22 mouse cellular contexts compared by ENCODE assay signal in the genomic region with DNA sequence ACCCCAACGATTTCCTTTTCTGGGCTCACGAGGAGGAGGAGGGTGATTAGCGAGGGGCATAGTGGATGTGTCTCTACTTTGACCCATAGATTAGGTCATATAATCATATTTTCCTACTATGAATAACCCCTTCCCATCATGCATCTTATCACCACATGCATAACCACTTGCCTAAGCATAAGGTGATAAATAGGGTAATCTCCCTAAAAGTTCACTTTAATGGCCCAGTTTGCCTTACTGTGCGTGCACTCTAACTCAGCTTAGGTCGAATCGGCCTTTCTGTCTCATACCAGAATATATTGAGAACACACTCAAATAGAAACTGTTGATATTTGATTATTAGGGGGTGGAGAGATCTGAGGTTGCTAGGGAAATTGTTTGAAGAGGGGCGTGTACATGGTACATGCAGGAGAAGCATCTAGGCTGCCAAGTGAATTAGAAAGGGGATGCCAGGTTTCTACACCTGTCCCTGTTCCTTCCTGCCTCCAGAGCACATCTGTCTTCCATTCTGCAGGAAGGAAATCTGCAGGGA. TPM values are rescaled to one million over a fixed set of nuclear protein-coding genes. Genes with fewer than 3 reads are reported as not detected.
DNase-seq lines count a peak whose midpoint lies in the region; ATAC-seq lines count a peak whose summit lies in the region.
"Had no signal": no experiment of that assay in that cellular context is flagged by ENCODE, and none has a peak within 500 bp of the region (broad histone marks: within the 10 kb centered on the region; RNA-seq: fewer than 3 reads in every experiment).

No protein-coding gene starts in this region.

- H3K4me1 ChIP-seq in liver, embryonic 12.5 days, result peaks cover 12% of the 10 kb centered on the region
- peaks cover 8% of the 10 kb centered on the region for H3K4me1 ChIP-seq in liver, embryonic 15.5 days (replicated peaks)
- no peaks in the 10 kb centered on the region for H3K4me1 ChIP-seq in hindbrain, embryonic 11.5 days (replicated peaks; ENCODE audit: control insufficient read depth, insufficient read depth, low read length)

- no peaks in the 10 kb centered on the region for H3K27me3 ChIP-seq in liver, embryonic 12.5 days (replicated peaks)
- H3K27me3 ChIP-seq in liver, embryonic 15.5 days, result no peaks in the 10 kb centered on the region
- no peaks in the 10 kb centered on the region for H3K27me3 ChIP-seq in hindbrain, embryonic 11.5 days (ENCODE audit: control insufficient read depth, insufficient read depth, low read length)
- H3K27me3 ChIP-seq: embryonic facial prominence, embryonic 15.5 days; hindbrain, embryonic 12.5 days; limb, embryonic 12.5 days had no signal

- no peak overlapping the region for H3K4me3 ChIP-seq in liver, embryonic 12.5 days
- no peak overlapping the region for H3K4me3 ChIP-seq in liver, embryonic 15.5 days (replicated peaks)
- H3K4me3 ChIP-seq in hindbrain, embryonic 11.5 days (ENCODE audit: low read depth, low read length), result no peak overlapping the region
- H3K4me3 ChIP-seq: embryonic facial prominence, embryonic 15.5 days; hindbrain, embryonic 12.5 days; limb, embryonic 12.5 days; midbrain, embryonic 13.5 days had no signal

- WGBS in liver, embryonic 12.5 days (ENCODE audit: insufficient replicate concordance), result 37% methylated on average over 7 of the region's 7 CpGs
- WGBS in liver, embryonic 15.5 days (ENCODE audit: insufficient replicate concordance), result 39% methylated on average over 7 of the region's 7 CpGs
- 63% methylated on average over 7 of the region's 7 CpGs for WGBS in hindbrain, embryonic 11.5 days

- no peak for DNase-seq in liver
- no peak for DNase-seq in ovary, postnatal 36 days (ENCODE audit: low spot score)
- DNase-seq in hindbrain, embryonic 11.5 days (ENCODE audit: low spot score), result no peak
- no peak for DNase-seq in cerebellum, adult 8-10 months
- DNase-seq: adrenal gland, postnatal 25 days; cerebellum, adult 9-11 months; heart, postnatal 10 days; kidney, adult 8-10 months; lung, embryonic 14.5 days; lung, postnatal 36 days; right cerebral cortex, postnatal 25 days; thymus, adult 18-20 months; thymus, postnatal 36 days had no signal

- H3K9ac ChIP-seq in liver, embryonic 12.5 days, result no peak overlapping the region
- H3K9ac ChIP-seq in liver, embryonic 15.5 days, result no peak overlapping the region
- no peak overlapping the region for H3K9ac ChIP-seq in hindbrain, embryonic 11.5 days (ENCODE audit: low read depth, low read length)
- H3K9ac ChIP-seq: embryonic facial prominence, embryonic 15.5 days; hindbrain, embryonic 12.5 days; limb, embryonic 12.5 days; lung, embryonic 14.5 days; midbrain, embryonic 13.5 days had no signal

- no peak overlapping the region for H3K27ac ChIP-seq in liver, embryonic 12.5 days
- no peak overlapping the region for H3K27ac ChIP-seq in liver, embryonic 15.5 days (replicated peaks)
- H3K27ac ChIP-seq in hindbrain, embryonic 11.5 days (ENCODE audit: low read depth, low read length), result no peak overlapping the region
- H3K27ac ChIP-seq: hindbrain, embryonic 12.5 days; limb, embryonic 12.5 days; midbrain, embryonic 13.5 days had no signal

- peaks cover 7% of the 10 kb centered on the region; the same call in 1 of the 2 replicates for H3K9me3 ChIP-seq in liver, embryonic 12.5 days (replicated peaks)
- no peaks in the 10 kb centered on the region; the same call in 1 of the 2 replicates for H3K9me3 ChIP-seq in liver, embryonic 15.5 days (replicated peaks)
- 0 out of 2 replicates have a peak, but pooled peaks cover 4% of the 10 kb centered on the region for H3K9me3 ChIP-seq in hindbrain, embryonic 11.5 days (ENCODE audit: control insufficient read depth, low read length)

- ATAC-seq in liver, embryonic 12.5 days, result no peak
- ATAC-seq in inflammation-experienced regulatory T-cells, adult 6 months, result peak; percentile 78
- no peak for ATAC-seq in liver, embryonic 15.5 days (ENCODE audit: insufficient read depth)
- ATAC-seq in hindbrain, embryonic 11.5 days (ENCODE audit: low FRiP score), result no peak

- H3K36me3 ChIP-seq in liver, embryonic 12.5 days, result no peaks in the 10 kb centered on the region
- no peaks in the 10 kb centered on the region for H3K36me3 ChIP-seq in liver, embryonic 15.5 days (replicated peaks)
- no peaks in the 10 kb centered on the region for H3K36me3 ChIP-seq in hindbrain, embryonic 11.5 days (ENCODE audit: control insufficient read depth, insufficient read depth, low read length)
- H3K36me3 ChIP-seq: embryonic facial prominence, embryonic 15.5 days; hindbrain, embryonic 12.5 days; limb, embryonic 12.5 days; midbrain, embryonic 13.5 days had no signal

- peak overlapping the region; percentile 35 for H3K4me2 ChIP-seq in liver, embryonic 12.5 days
- H3K4me2 ChIP-seq in liver, embryonic 15.5 days, result peak overlapping the region; percentile 29
- H3K4me2 ChIP-seq in hindbrain, embryonic 11.5 days (replicated peaks; ENCODE audit: low read depth, low read length), result no peak overlapping the region
- H3K4me2 ChIP-seq: embryonic facial prominence, embryonic 15.5 days; heart, embryonic 11.5 days; hindbrain, embryonic 12.5 days; limb, embryonic 12.5 days; lung, embryonic 14.5 days; midbrain, embryonic 13.5 days had no signal

RNA-seq across cellular contexts. Expression of gene Cd164, which starts 26.1 kb away (rescaled TPM):
- polyA plus RNA-seq in liver, embryonic 12.5 days (2016; fragmentation: Nextera tagmentation; extraction: Ambion mirVana), result 83.6 TPM in 2 replicates
- polyA plus RNA-seq in inflammation-experienced regulatory T-cells, adult 6 months (2017; shearing (Covaris generic)), result 100 to 1,000 TPM; 202 to 255 (median 243) TPM
- 57.8 and 61.8 TPM in 2 replicates for polyA plus RNA-seq in liver, embryonic 15.5 days (2015; fragmentation: Nextera tagmentation; extraction: Ambion mirVana)
- polyA plus RNA-seq in hindbrain, embryonic 11.5 days (2014; fragmentation: Nextera tagmentation; extraction: Ambion mirVana), result 122 and 123 TPM in 2 replicates

RNA-seq across cellular contexts. Expression of gene Ppil6, which starts 55.1 kb away (rescaled TPM):
- polyA plus RNA-seq in liver, embryonic 12.5 days (2016; fragmentation: Nextera tagmentation; extraction: Ambion mirVana), result 0.12 TPM in 1 of 2 replicates, not detected in the other
- polyA plus RNA-seq in inflammation-experienced regulatory T-cells, adult 6 months (2017; shearing (Covaris generic)), result not detected
- polyA plus RNA-seq in liver, embryonic 15.5 days (2015; fragmentation: Nextera tagmentation; extraction: Ambion mirVana), result 0.12 and 0.20 TPM in 2 replicates
- 1.3 and 1.4 TPM in 2 replicates for polyA plus RNA-seq in hindbrain, embryonic 11.5 days (2014; fragmentation: Nextera tagmentation; extraction: Ambion mirVana)
- polyA plus RNA-seq: spleen, adult 2 months had no signal

RNA-seq across cellular contexts. Expression of gene Smpd2, which starts 55.1 kb away (rescaled TPM):
- polyA plus RNA-seq in liver, embryonic 12.5 days (2016; fragmentation: Nextera tagmentation; extraction: Ambion mirVana), result 12.2 and 13.4 TPM in 2 replicates
- polyA plus RNA-seq in inflammation-experienced regulatory T-cells, adult 6 months (2017; shearing (Covaris generic)), result 10 to 100 TPM; 19.3 to 29.5 (median 27.7) TPM
- 11.4 and 11.8 TPM in 2 replicates for polyA plus RNA-seq in liver, embryonic 15.5 days (2015; fragmentation: Nextera tagmentation; extraction: Ambion mirVana)
- polyA plus RNA-seq in hindbrain, embryonic 11.5 days (2014; fragmentation: Nextera tagmentation; extraction: Ambion mirVana), result 45.9 and 47.6 TPM in 2 replicates
